Mouse (Mus musculus) liver, postnatal 0 days (tissue): ENCODE measurements around the gene March1. TPM values are rescaled to one million over a fixed set of nuclear protein-coding genes. Genes with fewer than 3 reads are reported as not detected.
"Not testable (repeated sequence)": the region's sequence is repeated elsewhere in the genome, so short reads cannot be mapped to it uniquely, and the experiment has no call there.

Source experiments
- ATAC-seq: fragments of 200-750 bp; cut with Nextera tagmentation; 2 replicates; pipeline ENCODE4 v1.8.0; 2017; ENCODE audit warnings: mild to moderate bottlenecking, moderate library complexity
- DNase-seq: peaks from one replicate; pipeline ENCODE4 v3.0.0-alpha.2; 2016
- H3K27ac ChIP-seq: fragments of 300-500 bp; sonication (generic); 2 replicates; pipeline ENCODE4 v1.5.1; 2014; ENCODE audit warnings: antibody characterized with exemption, moderate library complexity, mild to moderate bottlenecking, low read depth
- H3K27me3 ChIP-seq: fragments of 300-500 bp; sonication (generic); 2 replicates; pipeline ENCODE4 v1.6.1; 2014; ENCODE audit warnings: low read length, control low read depth, mixed read lengths; ENCODE audit not compliant: insufficient read depth
- H3K36me3 ChIP-seq: fragments of 300-500 bp; sonication (generic); replicated peaks from 2 replicates; pipeline ENCODE4 v1.6.1; 2014; ENCODE audit warnings: mild to moderate bottlenecking, control low read depth, low read length, moderate library complexity, mixed read lengths; ENCODE audit not compliant: insufficient read depth
- H3K4me1 ChIP-seq: fragments of 300-500 bp; sonication (generic); 2 replicates; pipeline ENCODE4 v1.6.1; 2014; ENCODE audit warnings: antibody characterized with exemption, mild to moderate bottlenecking, control low read depth; ENCODE audit not compliant: insufficient read depth
- H3K4me2 ChIP-seq: fragments of 300-500 bp; sonication (generic); 2 replicates; pipeline ENCODE4 v1.6.1; 2014; ENCODE audit warnings: low read depth, mild to moderate bottlenecking, low read length, moderate library complexity, mixed read lengths
- H3K4me3 ChIP-seq: fragments of 300-500 bp; sonication (generic); 2 replicates; pipeline ENCODE4 v1.5.1; 2014; ENCODE audit warnings: low read depth, low read length
- H3K9ac ChIP-seq: fragments of 300-500 bp; sonication (generic); replicated peaks from 2 replicates; pipeline ENCODE4 v1.6.1; 2014; ENCODE audit warnings: mild to moderate bottlenecking, moderate library complexity
- H3K9me3 ChIP-seq: fragments of 300-500 bp; sonication (generic); 2 replicates; pipeline ENCODE4 v1.6.1; 2016; ENCODE audit warnings: mild to moderate bottlenecking, control low read depth, low read length, mixed read lengths
- CTCF ChIP-seq: sonication (generic); IDR thresholded peaks from 2 replicates; pipeline ENCODE4 v1.5.1; 2016; ENCODE audit warnings: antibody characterized with exemption, low read depth
- EP300 ChIP-seq: IDR thresholded peaks from 2 replicates; pipeline ENCODE4 v1.6.1; 2016; ENCODE audit warnings: antibody characterized with exemption, low read depth, mild to moderate bottlenecking
- WGBS: fragments of 180-500 bp; shearing (Covaris S2); extraction: QIAGEN DNeasy Blood & Tissue Kit; methylation state at CpG from one replicate; pipeline ENCODE4 v1.1.7; 2014; ENCODE audit not compliant: insufficient replicate concordance; 5-methylcytosine and 5-hydroxymethylcytosine counted together
- polyA plus RNA-seq: library from polyadenylated mRNA; unstranded; fragments of >200 nt; fragmentation: Nextera tagmentation; extraction: Ambion mirVana; gene quantifications from 2 replicates; pipeline ENCODE4 v1.2.1, GENCODE M21; 2015

Gene March1
- polyA plus RNA-seq, 1 experiment from 2014 or later: 1.4 TPM

GRCm38 (mm10) chr8:66392900-66393299 is 775.2 kb downstream of the March1 start:
- Histone ChIP-seq H3K36me3 (no peaks in the 10 kb centered on the region), H3K27me3 (no peaks in the 10 kb centered on the region), H3K9me3 (no peaks in the 10 kb centered on the region), H3K27ac (no peak overlapping the region), H3K4me1 (no peaks in the 10 kb centered on the region), H3K4me2 (no peak overlapping the region), H3K9ac (no peak overlapping the region), H3K4me3 (no peak overlapping the region)
- no peak for TF ChIP-seq EP300
- no peak for TF ChIP-seq CTCF
- ATAC-seq (no peak), DNase-seq (no peak)

- no peaks in the 10 kb centered on the region for H3K36me3 ChIP-seq
- H3K4me3 ChIP-seq: no peak overlapping the region
- no peaks in the 10 kb centered on the region for H3K27me3 ChIP-seq
- no peak overlapping the region for H3K27ac ChIP-seq
- DNase-seq (no peak), ATAC-seq (peak; percentile 62)
- no peak overlapping the region for H3K4me2 ChIP-seq
- no peak overlapping the region for H3K9ac ChIP-seq
- no peaks in the 10 kb centered on the region for H3K4me1 ChIP-seq
- H3K9me3 ChIP-seq: no peaks in the 10 kb centered on the region
- no peak for TF ChIP-seq CTCF
- 49% methylated on average over 3 of the region's 3 CpGs for WGBS
Observed at GRCm38 (mm10) chr8:66394148-66394547, 776.4 kb downstream of the March1 start.

GRCm38 (mm10) chr8:66397811-66398210 is 780.1 kb downstream of the March1 start:
- Histone ChIP-seq H3K4me1 (no peaks in the 10 kb centered on the region), H3K4me2 (no peak overlapping the region), H3K9me3 (no peaks in the 10 kb centered on the region), H3K9ac (no peak overlapping the region), H3K4me3 (no peak overlapping the region), H3K36me3 (no peaks in the 10 kb centered on the region), H3K27ac (no peak overlapping the region), H3K27me3 (no peaks in the 10 kb centered on the region)
- no peak for TF ChIP-seq CTCF
- no peak for TF ChIP-seq EP300
- ATAC-seq: no peak
- no peak for DNase-seq

GRCm38 (mm10) chr8:66400050-66400449 is 782.4 kb downstream of the March1 start:
- DNase-seq: no peak
- Histone ChIP-seq H3K27me3 (no peaks in the 10 kb centered on the region), H3K9me3 (no peaks in the 10 kb centered on the region), H3K27ac (no peak overlapping the region), H3K4me3 (no peak overlapping the region), H3K4me1 (no peaks in the 10 kb centered on the region), H3K4me2 (no peak overlapping the region), H3K36me3 (no peaks in the 10 kb centered on the region), H3K9ac (no peak overlapping the region)
- TF ChIP-seq EP300 (no peak), CTCF (no peak)
- WGBS: 77% methylated on average over 1 of the region's 1 CpGs
- ATAC-seq: no peak

- TF ChIP-seq EP300 (no peak), CTCF (no peak)
- no peak for ATAC-seq
- no peak overlapping the region for H3K4me2 ChIP-seq
- no peak overlapping the region for H3K4me3 ChIP-seq
- no peaks in the 10 kb centered on the region for H3K27me3 ChIP-seq
- no peaks in the 10 kb centered on the region for H3K4me1 ChIP-seq
- peak overlapping the region; percentile 39; the same call in 1 of the 2 replicates for H3K27ac ChIP-seq
- H3K9ac ChIP-seq: no peak overlapping the region
- DNase-seq: no peak
- H3K36me3 ChIP-seq: no peaks in the 10 kb centered on the region
- no peaks in the 10 kb centered on the region for H3K9me3 ChIP-seq
- WGBS: 72% methylated on average over 2 of the region's 2 CpGs
Observed at GRCm38 (mm10) chr8:66404711-66405414, 787.2 kb downstream of the March1 start.

GRCm38 (mm10) chr8:66405796-66406195 is 788.1 kb downstream of the March1 start:
- H3K4me1 ChIP-seq, H3K9me3 ChIP-seq, DNase-seq, H3K4me2 ChIP-seq, H3K36me3 ChIP-seq, H3K27me3 ChIP-seq, H3K4me3 ChIP-seq, H3K9ac ChIP-seq: not testable (repeated sequence)
- 29% methylated on average over 4 of the region's 4 CpGs for WGBS
- peak; percentile 43; the same call in 1 of the 2 replicates for ATAC-seq
- peak overlapping the region; percentile 39; the same call in 1 of the 2 replicates for H3K27ac ChIP-seq
